Mouse (Mus musculus) stomach, embryonic 15.5 days (tissue): ENCODE data around the gene Sync. TPM values are rescaled to one million over a fixed set of nuclear protein-coding genes. Genes with fewer than 3 reads are reported as not detected.

Experiments used
- ATAC-seq: fragments of 200-750 bp; cut with Nextera tagmentation; 2 replicates; pipeline ENCODE4 v1.8.0; 2017; ENCODE audit warnings: low read depth, moderate number of reproducible peaks, moderate TSS enrichment; ENCODE audit not compliant: insufficient read depth, low FRiP score
- H3K27ac ChIP-seq: fragments of 300-500 bp; sonication (generic); 2 replicates; pipeline ENCODE4 v1.5.1; 2015; ENCODE audit warnings: mild to moderate bottlenecking, inconsistent platforms
- H3K27me3 ChIP-seq: fragments of 300-500 bp; sonication (generic); replicated peaks from 2 replicates; pipeline ENCODE4 v1.6.1; 2015; ENCODE audit warnings: inconsistent platforms
- H3K36me3 ChIP-seq: fragments of 300-500 bp; sonication (generic); 2 replicates; pipeline ENCODE4 v1.6.1; 2015; ENCODE audit warnings: inconsistent platforms
- H3K4me1 ChIP-seq: fragments of 300-500 bp; sonication (generic); 2 replicates; pipeline ENCODE4 v1.6.1; 2015; ENCODE audit warnings: inconsistent platforms
- H3K4me2 ChIP-seq: fragments of 300-500 bp; sonication (generic); 2 replicates; pipeline ENCODE4 v1.6.1; 2015; ENCODE audit warnings: mild to moderate bottlenecking, inconsistent platforms
- H3K4me3 ChIP-seq: fragments of 300-500 bp; sonication (generic); replicated peaks from 2 replicates; pipeline ENCODE4 v1.5.1; 2015; ENCODE audit warnings: inconsistent platforms
- H3K9ac ChIP-seq: fragments of 300-500 bp; sonication (generic); 2 replicates; pipeline ENCODE4 v1.6.1; 2015; ENCODE audit warnings: inconsistent platforms
- H3K9me3 ChIP-seq: fragments of 300-500 bp; sonication (generic); 2 replicates; pipeline ENCODE4 v1.6.1; 2016; ENCODE audit warnings: inconsistent platforms
- WGBS: fragments of 180-500 bp; shearing (Covaris S2); methylation state at CpG from one replicate; pipeline ENCODE4 v1.1.7; 2015; 5-methylcytosine and 5-hydroxymethylcytosine counted together
- polyA plus RNA-seq: library from polyadenylated mRNA; unstranded; fragments of >200 nt; fragmentation: Nextera tagmentation; extraction: Ambion mirVana; gene quantifications from 2 replicates; pipeline ENCODE4 v1.2.1, GENCODE M21; 2015

The Sync gene
- polyA plus RNA-seq, 1 experiment from 2014 or later: 2.0 TPM

GRCm38 (mm10) chr4:129322042-129322441, 34.6 kb downstream of the Sync start:
- Histone ChIP-seq H3K36me3 (peaks cover 33% of the 10 kb centered on the region), H3K27ac (no peak overlapping the region), H3K4me1 (no peaks in the 10 kb centered on the region; the same call in 1 of the 2 replicates), H3K9ac (no peak overlapping the region), H3K4me2 (no peak overlapping the region), H3K4me3 (no peak overlapping the region), H3K9me3 (no peaks in the 10 kb centered on the region), H3K27me3 (no peaks in the 10 kb centered on the region)
- 91% methylated on average over 5 of the region's 5 CpGs for WGBS
- ATAC-seq: no peak

GRCm38 (mm10) chr4:129323491-129323890, 36.1 kb downstream of the Sync start:
- no peak for ATAC-seq
- H3K4me2 ChIP-seq: no peak overlapping the region
- H3K27ac ChIP-seq: no peak overlapping the region
- H3K4me1 ChIP-seq: no peaks in the 10 kb centered on the region; the same call in 1 of the 2 replicates
- H3K27me3 ChIP-seq: no peaks in the 10 kb centered on the region
- WGBS: 93% methylated on average over 1 of the region's 1 CpGs
- H3K36me3 ChIP-seq: peaks cover 31% of the 10 kb centered on the region
- H3K4me3 ChIP-seq: no peak overlapping the region
- no peak overlapping the region for H3K9ac ChIP-seq
- H3K9me3 ChIP-seq: no peaks in the 10 kb centered on the region

GRCm38 (mm10) chr4:129324756-129325155, 37.3 kb downstream of the Sync start:
- peaks cover 33% of the 10 kb centered on the region for H3K36me3 ChIP-seq
- no peak overlapping the region for H3K27ac ChIP-seq
- 69% methylated on average over 1 of the region's 1 CpGs for WGBS
- H3K4me2 ChIP-seq: no peak overlapping the region
- ATAC-seq: no peak
- no peak overlapping the region for H3K9ac ChIP-seq
- no peaks in the 10 kb centered on the region; the same call in 1 of the 2 replicates for H3K4me1 ChIP-seq
- H3K4me3 ChIP-seq: no peak overlapping the region
- H3K27me3 ChIP-seq: no peaks in the 10 kb centered on the region
- no peaks in the 10 kb centered on the region for H3K9me3 ChIP-seq

- Histone ChIP-seq H3K27ac (no peak overlapping the region), H3K9ac (no peak overlapping the region), H3K4me2 (no peak overlapping the region), H3K9me3 (no peaks in the 10 kb centered on the region), H3K36me3 (peaks cover 33% of the 10 kb centered on the region), H3K4me3 (no peak overlapping the region), H3K4me1 (no peaks in the 10 kb centered on the region; the same call in 1 of the 2 replicates), H3K27me3 (no peaks in the 10 kb centered on the region)
- 35% methylated on average over 1 of the region's 1 CpGs for WGBS
- ATAC-seq: no peak
Observed at GRCm38 (mm10) chr4:129326191-129326590, 38.8 kb downstream of the Sync start.

GRCm38 (mm10) chr4:129332846-129333245, 45.4 kb downstream of the Sync start:
- 45% methylated on average over 1 of the region's 1 CpGs for WGBS
- Histone ChIP-seq H3K27ac (no peak overlapping the region), H3K27me3 (no peaks in the 10 kb centered on the region), H3K36me3 (peaks cover 18% of the 10 kb centered on the region), H3K4me1 (peaks cover 22% of the 10 kb centered on the region), H3K9ac (no peak overlapping the region), H3K4me3 (peak overlapping the region; percentile 97; the same call in 1 of the 2 replicates), H3K9me3 (no peaks in the 10 kb centered on the region), H3K4me2 (peak overlapping the region; percentile 64)
- no peak for ATAC-seq

- peak overlapping the region; percentile 64 for H3K4me2 ChIP-seq
- peak overlapping the region; percentile 97 for H3K4me3 ChIP-seq
- H3K27ac ChIP-seq: peak overlapping the region; percentile 97
- WGBS: under 1% methylated on average over 60 of the region's 62 CpGs
- no peaks in the 10 kb centered on the region for H3K27me3 ChIP-seq
- peaks cover 6% of the 10 kb centered on the region; the same call in 1 of the 2 replicates for H3K36me3 ChIP-seq
- H3K9ac ChIP-seq: peak overlapping the region; percentile 99
- H3K9me3 ChIP-seq: no peaks in the 10 kb centered on the region
- ATAC-seq: peak; percentile 2
- H3K4me1 ChIP-seq: peaks cover 22% of the 10 kb centered on the region
Observed at GRCm38 (mm10) chr4:129334677-129335215, 47.3 kb downstream of the Sync start.

- Histone ChIP-seq H3K9ac (peak within 1 kb of the TSS; percentile 99), H3K27me3 (no peaks in the 10 kb centered on the region), H3K9me3 (no peaks in the 10 kb centered on the region), H3K4me1 (peaks cover 22% of the 10 kb centered on the region), H3K4me3 (peak within 1 kb of the TSS; percentile 97), H3K36me3 (peaks cover 6% of the 10 kb centered on the region; the same call in 1 of the 2 replicates), H3K4me2 (peak within 1 kb of the TSS; percentile 85), H3K27ac (peak within 1 kb of the TSS; percentile 100)
- peak; percentile 97 for ATAC-seq
- under 1% methylated on average over 70 of the region's 73 CpGs for WGBS
Observed at GRCm38 (mm10) chr4:129335216-129336074, 48.0 kb downstream of the Sync start, which contains the start of the genes Rbbp4 and Zbtb8os. Rbbp4 (minus strand) TSS chr4:129335370. Zbtb8os (plus strand) TSS chr4:129335695.

GRCm38 (mm10) chr4:129336291-129336690, 48.9 kb downstream of the Sync start:
- Histone ChIP-seq H3K9me3 (no peaks in the 10 kb centered on the region), H3K4me3 (peak overlapping the region; percentile 97), H3K4me1 (peaks cover 22% of the 10 kb centered on the region), H3K9ac (peak overlapping the region; percentile 39), H3K27me3 (no peaks in the 10 kb centered on the region), H3K27ac (peak overlapping the region; percentile 100), H3K4me2 (peak overlapping the region; percentile 85), H3K36me3 (peaks cover under 1% of the 10 kb centered on the region; the same call in 1 of the 2 replicates)
- WGBS: 42% methylated on average over 14 of the region's 14 CpGs
- ATAC-seq: no peak

GRCm38 (mm10) chr4:129339743-129340142, 52.3 kb downstream of the Sync start:
- Histone ChIP-seq H3K27me3 (no peaks in the 10 kb centered on the region), H3K36me3 (peaks cover 13% of the 10 kb centered on the region), H3K9me3 (no peaks in the 10 kb centered on the region), H3K4me1 (peaks cover 2% of the 10 kb centered on the region; the same call in 1 of the 2 replicates), H3K4me3 (no peak overlapping the region), H3K4me2 (no peak overlapping the region), H3K9ac (no peak overlapping the region), H3K27ac (no peak overlapping the region)
- 81% methylated on average over 3 of the region's 3 CpGs for WGBS
- ATAC-seq: 0 out of 2 replicates have a peak, but pooled peaks have one; percentile 8

GRCm38 (mm10) chr4:129341888-129342287, 54.5 kb downstream of the Sync start:
- Histone ChIP-seq H3K36me3 (peaks cover 16% of the 10 kb centered on the region), H3K27ac (no peak overlapping the region), H3K27me3 (no peaks in the 10 kb centered on the region), H3K4me3 (no peak overlapping the region), H3K9ac (no peak overlapping the region), H3K4me1 (no peaks in the 10 kb centered on the region), H3K9me3 (no peaks in the 10 kb centered on the region), H3K4me2 (no peak overlapping the region)
- 90% methylated on average over 1 of the region's 1 CpGs for WGBS
- ATAC-seq: no peak

- ATAC-seq: no peak
- peaks cover 16% of the 10 kb centered on the region for H3K36me3 ChIP-seq
Observed at GRCm38 (mm10) chr4:129342705-129343104, 55.3 kb downstream of the Sync start.

More at GRCm38 (mm10) chr4:129342705-129343104, 55.3 kb downstream of the Sync start:
- Histone ChIP-seq H3K27ac (no peak overlapping the region), H3K9ac (no peak overlapping the region), H3K27me3 (no peaks in the 10 kb centered on the region), H3K4me1 (no peaks in the 10 kb centered on the region), H3K9me3 (no peaks in the 10 kb centered on the region), H3K4me3 (no peak overlapping the region), H3K4me2 (no peak overlapping the region)
- 82% methylated on average over 2 of the region's 2 CpGs for WGBS
